Mouse (Mus musculus): Measurements from ENCODE around the gene Metap1.

GRCm38 (mm10) chr3:138423664-138424063, 65.7 kb downstream of the Metap1 start:
- TF ChIP-seq CTCF (IDR thresholded peaks at IDR 0.05; ENCODE audit: low read depth): no peak
- no peak for TF ChIP-seq EP300 (IDR thresholded peaks at IDR 0.05; ENCODE audit: low read depth)

All from liver, embryonic 14.5 days (tissue).